Mouse (Mus musculus): ENCODE results near the gene Cacng3. TPM values are rescaled to one million over a fixed set of nuclear protein-coding genes. Genes with fewer than 3 reads are reported as not detected.
A peak's percentile ranks its signal among the peaks of the same experiment; 100 is the strongest.

Cacng3 gene
- polyA plus RNA-seq, 1 experiment from 2014 or later: 0.64 TPM

DNA sequence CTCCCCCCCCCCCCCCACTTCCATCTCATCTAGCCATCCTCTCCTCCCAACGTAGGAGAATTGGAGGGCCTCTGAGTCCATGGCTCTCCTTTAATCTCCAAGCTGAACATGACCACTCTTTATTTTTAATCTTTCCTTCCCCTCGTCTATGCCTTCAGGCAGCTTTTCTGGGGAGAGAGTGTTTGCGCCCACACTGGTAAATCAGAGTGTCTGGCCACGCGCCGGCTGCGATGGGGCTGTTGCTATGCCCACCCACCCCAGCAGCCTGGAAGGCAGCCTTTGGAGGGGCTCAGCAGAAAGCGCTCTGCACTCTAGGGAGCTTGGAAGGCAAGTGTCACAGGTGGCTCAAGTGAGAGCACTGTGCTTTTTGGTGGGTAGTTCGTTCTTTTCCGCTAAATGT, 21.0 kb upstream of the Cacng3 start:
- no peaks in the 10 kb centered on the region for H3K4me1 ChIP-seq (ENCODE audit: control insufficient read depth, insufficient read depth, low read length)
- no peak overlapping the region for H3K4me2 ChIP-seq
- no peak overlapping the region for H3K4me3 ChIP-seq (ENCODE audit: low read depth, low read length)
- 69% methylated on average over 10 of the region's 10 CpGs for WGBS (ENCODE audit: insufficient replicate concordance)
- no peaks in the 10 kb centered on the region for H3K9me3 ChIP-seq (replicated peaks; ENCODE audit: control insufficient read depth, low read length)
- no peaks in the 10 kb centered on the region for H3K36me3 ChIP-seq (ENCODE audit: control insufficient read depth, insufficient read depth, low read length)
- no peak overlapping the region for H3K9ac ChIP-seq (ENCODE audit: low read depth, low read length)
- no peak for ATAC-seq (replicated peaks; ENCODE audit: insufficient number of reproducible peaks, low FRiP score, low TSS enrichment)
- no peak overlapping the region for H3K27ac ChIP-seq (ENCODE audit: low read depth, low read length)
- no peaks in the 10 kb centered on the region for H3K27me3 ChIP-seq (ENCODE audit: control insufficient read depth, insufficient read depth, low read length)

DNA sequence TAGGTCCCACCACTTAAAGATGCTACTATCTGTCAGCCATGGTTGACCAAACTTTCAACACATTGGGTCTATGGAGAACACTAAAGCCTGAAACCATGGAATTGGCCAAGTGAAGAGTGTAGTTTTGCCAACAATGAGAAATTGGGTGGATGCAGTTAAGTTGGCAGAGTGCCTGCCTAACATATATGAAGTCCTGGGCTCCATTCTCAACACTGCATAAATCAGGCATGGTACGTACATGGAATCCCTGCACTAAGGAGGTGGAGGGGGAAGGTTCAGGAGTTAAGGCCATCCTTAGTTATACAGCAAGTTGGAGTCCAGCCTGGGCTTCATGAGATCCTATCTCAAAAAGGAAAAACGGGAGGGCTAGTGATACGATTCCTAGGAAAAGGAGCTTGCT, 17.8 kb upstream of the Cacng3 start:
- WGBS (ENCODE audit: insufficient replicate concordance): 75% methylated on average over 3 of the region's 3 CpGs
- no peaks in the 10 kb centered on the region for H3K36me3 ChIP-seq (ENCODE audit: control insufficient read depth, insufficient read depth, low read length)
- no peak overlapping the region for H3K9ac ChIP-seq (ENCODE audit: low read depth, low read length)
- H3K4me3 ChIP-seq (ENCODE audit: low read depth, low read length): no peak overlapping the region
- H3K4me2 ChIP-seq: no peak overlapping the region
- no peaks in the 10 kb centered on the region for H3K9me3 ChIP-seq (replicated peaks; ENCODE audit: control insufficient read depth, low read length)
- ATAC-seq (replicated peaks; ENCODE audit: insufficient number of reproducible peaks, low FRiP score, low TSS enrichment): no peak
- H3K4me1 ChIP-seq (ENCODE audit: control insufficient read depth, insufficient read depth, low read length): no peaks in the 10 kb centered on the region
- H3K27ac ChIP-seq (ENCODE audit: low read depth, low read length): no peak overlapping the region
- no peaks in the 10 kb centered on the region for H3K27me3 ChIP-seq (ENCODE audit: control insufficient read depth, insufficient read depth, low read length)

DNA sequence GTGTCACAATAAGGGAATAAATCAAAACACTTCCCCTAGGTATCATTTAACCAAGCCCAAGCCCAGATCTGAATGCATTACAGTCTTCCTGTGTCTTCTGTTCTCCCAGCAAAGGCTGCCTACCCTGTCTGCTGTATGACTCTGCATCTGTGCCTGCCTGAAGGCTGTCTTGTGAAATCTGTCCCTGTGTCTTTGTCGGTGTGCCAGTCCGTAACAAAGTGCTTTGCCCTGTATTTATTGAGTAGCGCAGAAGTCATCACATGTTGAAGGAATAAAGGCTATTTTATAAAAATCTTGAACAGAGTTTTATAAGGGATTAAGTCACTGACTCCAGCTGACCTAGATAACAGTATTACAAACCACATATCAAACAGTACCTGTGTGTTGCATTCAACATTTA, 13.6 kb upstream of the Cacng3 start:
- Histone ChIP-seq H3K27me3 (ENCODE audit: control insufficient read depth, insufficient read depth, low read length) (no peaks in the 10 kb centered on the region), H3K36me3 (ENCODE audit: control insufficient read depth, insufficient read depth, low read length) (no peaks in the 10 kb centered on the region), H3K9me3 (replicated peaks; ENCODE audit: control insufficient read depth, low read length) (no peaks in the 10 kb centered on the region), H3K4me1 (ENCODE audit: control insufficient read depth, insufficient read depth, low read length) (no peaks in the 10 kb centered on the region), H3K9ac (ENCODE audit: low read depth, low read length) (no peak overlapping the region), H3K4me3 (ENCODE audit: low read depth, low read length) (no peak overlapping the region), H3K4me2 (no peak overlapping the region), H3K27ac (ENCODE audit: low read depth, low read length) (no peak overlapping the region)
- no peak for ATAC-seq (replicated peaks; ENCODE audit: insufficient number of reproducible peaks, low FRiP score, low TSS enrichment)
- 75% methylated on average over 3 of the region's 3 CpGs for WGBS (ENCODE audit: insufficient replicate concordance)

DNA sequence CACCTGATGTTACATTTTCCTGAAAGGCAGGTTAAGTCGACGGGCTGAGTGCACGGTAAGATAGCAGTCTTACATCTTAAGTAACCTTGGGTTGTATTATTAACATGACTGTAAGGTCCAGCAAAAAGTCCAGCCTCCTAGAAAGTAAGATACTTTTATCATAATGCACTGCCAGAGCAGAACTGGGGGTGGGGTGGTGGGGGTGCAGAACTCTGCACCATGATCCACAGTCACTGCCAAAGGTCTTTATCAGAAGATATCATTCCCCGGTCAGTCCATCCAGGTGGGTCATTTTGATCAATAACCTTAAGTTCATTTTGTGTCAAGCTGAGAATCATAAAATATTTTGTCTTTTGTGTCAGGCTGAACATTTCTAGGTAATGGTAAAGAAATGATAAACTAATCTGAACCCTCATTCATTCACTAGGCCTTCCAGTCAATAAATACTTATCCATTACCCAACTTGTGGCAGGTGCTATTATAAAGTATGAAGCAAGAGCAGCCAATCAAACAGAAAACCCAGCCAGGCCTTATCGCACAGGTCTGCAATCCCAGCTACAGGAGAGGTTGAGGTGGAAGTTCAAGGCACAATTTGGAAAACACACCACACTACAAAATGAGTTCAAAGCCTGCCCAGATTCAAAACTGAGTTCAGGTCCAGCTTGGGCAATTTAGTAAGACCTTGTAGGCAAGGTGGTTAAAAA, 12.7 kb upstream of the Cacng3 start:
- 83% methylated on average over 5 of the region's 5 CpGs for WGBS (ENCODE audit: insufficient replicate concordance)
- ATAC-seq (replicated peaks; ENCODE audit: insufficient number of reproducible peaks, low FRiP score, low TSS enrichment): no peak
- Histone ChIP-seq H3K9me3 (replicated peaks; ENCODE audit: control insufficient read depth, low read length) (no peaks in the 10 kb centered on the region), H3K4me3 (ENCODE audit: low read depth, low read length) (no peak overlapping the region), H3K9ac (ENCODE audit: low read depth, low read length) (no peak overlapping the region), H3K27ac (ENCODE audit: low read depth, low read length) (no peak overlapping the region), H3K36me3 (ENCODE audit: control insufficient read depth, insufficient read depth, low read length) (no peaks in the 10 kb centered on the region), H3K4me2 (no peak overlapping the region), H3K27me3 (ENCODE audit: control insufficient read depth, insufficient read depth, low read length) (no peaks in the 10 kb centered on the region), H3K4me1 (ENCODE audit: control insufficient read depth, insufficient read depth, low read length) (no peaks in the 10 kb centered on the region)

DNA sequence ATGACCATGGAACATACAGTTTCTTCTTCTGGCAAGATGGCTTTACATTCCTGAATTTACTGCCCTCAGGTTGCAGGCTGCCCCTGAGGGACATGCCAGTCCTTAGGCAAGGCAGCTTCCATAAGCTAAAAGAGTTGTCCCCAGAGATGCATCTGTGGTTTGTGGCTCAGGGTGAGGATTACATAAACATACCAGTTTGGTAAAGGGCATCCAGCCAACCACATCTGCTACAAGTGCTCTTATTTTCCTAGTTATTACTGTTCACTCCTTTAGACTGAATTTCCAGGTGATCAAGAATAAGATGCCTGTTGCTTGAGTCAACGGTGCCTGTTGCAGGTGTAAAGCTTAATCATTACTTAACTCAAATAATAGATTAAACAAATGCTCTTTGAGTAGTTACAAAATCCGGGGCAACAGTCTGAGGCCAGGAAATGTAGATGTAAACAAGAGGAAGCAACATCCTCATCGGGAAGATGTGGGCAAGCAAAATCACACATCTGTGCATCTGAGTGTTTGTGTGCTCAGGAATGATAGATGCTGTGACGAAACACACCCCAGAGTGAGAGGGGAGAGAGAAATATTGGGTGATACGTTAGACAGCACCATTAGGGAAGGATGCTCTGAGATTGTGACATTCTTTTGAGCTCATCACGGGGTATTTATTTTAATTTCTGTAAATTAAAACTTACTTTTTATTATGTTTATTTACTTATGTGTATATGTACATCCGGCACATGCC, 4.8 kb upstream of the Cacng3 start:
- H3K4me1 ChIP-seq (ENCODE audit: control insufficient read depth, insufficient read depth, low read length): no peaks in the 10 kb centered on the region
- no peaks in the 10 kb centered on the region for H3K27me3 ChIP-seq (ENCODE audit: control insufficient read depth, insufficient read depth, low read length)
- H3K36me3 ChIP-seq (ENCODE audit: control insufficient read depth, insufficient read depth, low read length): no peaks in the 10 kb centered on the region
- no peak for ATAC-seq (replicated peaks; ENCODE audit: insufficient number of reproducible peaks, low FRiP score, low TSS enrichment)
- no peak overlapping the region for H3K9ac ChIP-seq (ENCODE audit: low read depth, low read length)
- WGBS (ENCODE audit: insufficient replicate concordance): 64% methylated on average over 7 of the region's 7 CpGs
- no peak overlapping the region for H3K27ac ChIP-seq (ENCODE audit: low read depth, low read length)
- no peak overlapping the region for H3K4me3 ChIP-seq (ENCODE audit: low read depth, low read length)
- no peak overlapping the region for H3K4me2 ChIP-seq
- no peaks in the 10 kb centered on the region for H3K9me3 ChIP-seq (replicated peaks; ENCODE audit: control insufficient read depth, low read length)

DNA sequence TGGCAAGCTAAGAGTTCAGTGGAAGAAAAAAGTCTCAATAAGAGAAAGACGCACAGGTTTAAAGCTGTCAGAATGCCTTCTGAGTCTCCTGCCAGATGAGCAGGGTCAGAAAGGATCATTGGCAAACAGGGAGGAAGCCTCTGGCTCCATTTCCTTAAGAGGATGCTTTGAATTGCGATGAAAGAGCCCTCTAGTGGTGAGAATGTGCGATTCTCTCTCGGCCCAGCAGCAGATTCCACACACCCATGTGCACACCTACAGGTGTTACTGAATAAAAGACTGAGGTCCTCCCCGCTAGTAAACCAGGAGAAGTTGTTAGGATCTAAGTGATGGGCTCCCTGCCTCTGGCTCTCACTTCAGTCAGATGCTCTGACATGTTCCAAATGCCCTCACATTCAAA, 2.4 kb upstream of the Cacng3 start:
- Histone ChIP-seq H3K4me2 (no peak overlapping the region), H3K4me3 (ENCODE audit: low read depth, low read length) (no peak overlapping the region), H3K9me3 (replicated peaks; ENCODE audit: control insufficient read depth, low read length) (no peaks in the 10 kb centered on the region), H3K9ac (ENCODE audit: low read depth, low read length) (no peak overlapping the region), H3K27ac (ENCODE audit: low read depth, low read length) (no peak overlapping the region), H3K4me1 (ENCODE audit: control insufficient read depth, insufficient read depth, low read length) (no peaks in the 10 kb centered on the region), H3K27me3 (ENCODE audit: control insufficient read depth, insufficient read depth, low read length) (peaks cover 12% of the 10 kb centered on the region; the same call in 1 of the 2 replicates), H3K36me3 (ENCODE audit: control insufficient read depth, insufficient read depth, low read length) (no peaks in the 10 kb centered on the region)
- WGBS (ENCODE audit: insufficient replicate concordance): 30% methylated on average over 5 of the region's 5 CpGs
- ATAC-seq (replicated peaks; ENCODE audit: insufficient number of reproducible peaks, low FRiP score, low TSS enrichment): no peak

DNA sequence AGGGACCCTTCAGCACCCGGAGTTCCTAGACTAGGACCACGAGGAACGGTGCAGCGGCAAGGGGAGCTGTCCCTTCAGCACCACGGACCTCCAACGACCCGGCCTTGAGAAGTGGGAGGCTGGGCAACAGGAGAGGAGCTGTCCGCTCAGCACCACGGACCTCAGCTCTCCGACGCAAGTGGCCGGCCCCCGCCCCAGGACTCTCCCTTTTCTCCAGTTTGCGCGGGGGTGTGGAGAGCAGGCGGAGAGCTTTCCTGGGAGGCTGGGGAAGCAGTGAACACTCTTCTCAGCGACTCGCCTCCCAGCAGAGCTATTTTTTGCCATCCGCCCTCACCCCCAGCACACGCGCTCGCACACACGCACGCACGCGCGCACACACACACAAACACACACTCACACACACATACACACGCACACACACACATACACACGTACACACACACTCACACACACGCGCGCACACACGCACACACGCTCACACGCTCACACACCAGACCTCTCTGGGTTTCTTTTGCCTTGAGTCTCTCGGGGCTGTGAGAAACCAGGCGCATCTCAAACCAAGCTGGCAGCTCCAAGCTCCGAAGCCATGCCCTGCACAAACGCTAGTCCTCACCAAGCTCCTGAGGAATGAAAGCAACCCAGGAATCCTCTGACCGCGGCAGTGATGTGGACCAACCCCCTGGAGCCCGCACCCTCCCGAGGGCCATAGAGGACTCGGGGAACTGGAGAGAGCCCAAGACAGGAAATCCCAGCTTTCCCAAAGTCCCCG, 765 bp downstream of the Cacng3 start:
- no peak overlapping the region for H3K9ac ChIP-seq (ENCODE audit: low read depth, low read length)
- WGBS (ENCODE audit: insufficient replicate concordance): 9% methylated on average over 45 of the region's 45 CpGs
- no peaks in the 10 kb centered on the region for H3K4me1 ChIP-seq (ENCODE audit: control insufficient read depth, insufficient read depth, low read length)
- no peaks in the 10 kb centered on the region for H3K9me3 ChIP-seq (replicated peaks; ENCODE audit: control insufficient read depth, low read length)
- no peaks in the 10 kb centered on the region for H3K36me3 ChIP-seq (ENCODE audit: control insufficient read depth, insufficient read depth, low read length)
- H3K27ac ChIP-seq (ENCODE audit: low read depth, low read length): no peak overlapping the region
- H3K4me2 ChIP-seq: peak overlapping the region; percentile 58
- peaks cover 12% of the 10 kb centered on the region; the same call in 1 of the 2 replicates for H3K27me3 ChIP-seq (ENCODE audit: control insufficient read depth, insufficient read depth, low read length)
- ATAC-seq (replicated peaks; ENCODE audit: insufficient number of reproducible peaks, low FRiP score, low TSS enrichment): peak; percentile 89
- H3K4me3 ChIP-seq (ENCODE audit: low read depth, low read length): peak overlapping the region; percentile 15

DNA sequence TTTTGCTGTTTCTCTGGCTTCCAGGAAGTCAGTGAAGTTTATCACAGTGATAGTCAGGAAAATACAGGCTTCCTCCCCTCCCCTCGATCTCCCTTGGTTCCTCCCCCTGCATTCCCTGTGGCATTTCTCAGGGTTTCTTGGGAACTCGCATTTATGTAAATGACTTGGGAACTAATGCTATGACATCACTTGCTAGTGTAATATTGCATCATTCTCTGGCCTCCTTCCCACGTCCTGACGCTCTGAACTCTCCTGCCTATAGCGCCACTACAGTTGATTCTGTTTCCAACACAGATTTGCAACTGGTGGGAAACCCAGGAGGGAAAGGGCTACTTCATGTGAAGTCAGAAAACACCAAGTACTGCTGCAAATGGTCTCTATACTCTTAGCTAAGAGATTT, 2.7 kb downstream of the Cacng3 start:
- no peak for ATAC-seq (replicated peaks; ENCODE audit: insufficient number of reproducible peaks, low FRiP score, low TSS enrichment)
- Histone ChIP-seq H3K9me3 (replicated peaks; ENCODE audit: control insufficient read depth, low read length) (no peaks in the 10 kb centered on the region), H3K9ac (ENCODE audit: low read depth, low read length) (no peak overlapping the region), H3K36me3 (ENCODE audit: control insufficient read depth, insufficient read depth, low read length) (no peaks in the 10 kb centered on the region), H3K27me3 (ENCODE audit: control insufficient read depth, insufficient read depth, low read length) (peaks cover 12% of the 10 kb centered on the region; the same call in 1 of the 2 replicates), H3K4me3 (ENCODE audit: low read depth, low read length) (no peak overlapping the region), H3K4me2 (no peak overlapping the region), H3K4me1 (ENCODE audit: control insufficient read depth, insufficient read depth, low read length) (no peaks in the 10 kb centered on the region), H3K27ac (ENCODE audit: low read depth, low read length) (no peak overlapping the region)
- 36% methylated on average over 5 of the region's 5 CpGs for WGBS (ENCODE audit: insufficient replicate concordance)

Measured in heart, embryonic 11.5 days (tissue).